Mouse (Mus musculus) forebrain, embryonic 14.5 days (tissue): ENCODE results near the gene Ppp1ca. TPM values are rescaled to one million over a fixed set of nuclear protein-coding genes. Genes with fewer than 3 reads are reported as not detected.
A peak's percentile ranks its signal among the peaks of the same experiment; 100 is the strongest.

Experiments
- ATAC-seq: fragments of 200-750 bp; cut with Nextera tagmentation; 2 replicates; pipeline ENCODE4 v1.8.0; 2017; ENCODE audit warnings: mild to moderate bottlenecking, moderate library complexity
- DNase-seq: peaks from one replicate; pipeline ENCODE4 v3.0.0-alpha.2; 2015; ENCODE audit warnings: low spot score
- H3K27ac ChIP-seq: fragments of 300-500 bp; sonication (generic); 2 replicates; pipeline ENCODE4 v1.5.1; 2014; ENCODE audit warnings: low read depth, mild to moderate bottlenecking, control low read depth, low read length, moderate library complexity
- H3K27me3 ChIP-seq: fragments of 300-500 bp; sonication (generic); replicated peaks from 2 replicates; pipeline ENCODE4 v1.6.1; 2014; ENCODE audit warnings: low read length, control low read depth, mixed read lengths; ENCODE audit not compliant: control insufficient read depth, insufficient read depth
- H3K36me3 ChIP-seq: fragments of 300-500 bp; sonication (generic); 2 replicates; pipeline ENCODE4 v1.6.1; 2014; ENCODE audit warnings: low read length, control low read depth; ENCODE audit not compliant: control insufficient read depth, insufficient read depth
- H3K4me1 ChIP-seq: fragments of 300-500 bp; sonication (generic); 2 replicates; pipeline ENCODE4 v1.6.1; 2014; ENCODE audit warnings: antibody characterized with exemption, low read length, control low read depth; ENCODE audit not compliant: control insufficient read depth, insufficient read depth
- H3K4me2 ChIP-seq: fragments of 300-500 bp; sonication (generic); 2 replicates; pipeline ENCODE4 v1.6.1; 2014; ENCODE audit warnings: mild to moderate bottlenecking, control low read depth, low read length
- H3K4me3 ChIP-seq: fragments of 300-500 bp; sonication (generic); 2 replicates; pipeline ENCODE4 v1.5.1; 2014; ENCODE audit warnings: low read depth, low read length, control low read depth
- H3K9ac ChIP-seq: fragments of 300-500 bp; sonication (generic); 2 replicates; pipeline ENCODE4 v1.6.1; 2014; ENCODE audit warnings: mild to moderate bottlenecking, low read length, control low read depth, moderate library complexity
- H3K9me3 ChIP-seq: fragments of 300-500 bp; sonication (generic); replicated peaks from 2 replicates; pipeline ENCODE4 v1.6.1; 2016; ENCODE audit warnings: low read length, control low read depth, mixed read lengths; ENCODE audit not compliant: control insufficient read depth
- WGBS: fragments of 180-500 bp; shearing (Covaris S2); extraction: QIAGEN DNeasy Blood & Tissue Kit; methylation state at CpG from one replicate; pipeline ENCODE4 v1.1.7; 2014; 5-methylcytosine and 5-hydroxymethylcytosine counted together
- polyA plus RNA-seq: library from polyadenylated mRNA; unstranded; fragments of >200 nt; fragmentation: Nextera tagmentation; extraction: Ambion mirVana; gene quantifications from 2 replicates; pipeline ENCODE4 v1.2.1, GENCODE M21; 2014

Gene Ppp1ca
- polyA plus RNA-seq, 1 experiment from 2014 or later: 689 TPM

GRCm38 (mm10) chr19:4190831-4191334, 982 bp upstream of the Ppp1ca start, which contains the start of gene Tbc1d10c:
Gene Tbc1d10c, minus strand, starts transcription at chr19:4191284.
- 71% methylated on average over 4 of the region's 4 CpGs for whole genome bisulfite sequencing
- H3K9me3 ChIP-seq: no peaks in the 10 kb centered on the region
- H3K27me3 ChIP-seq: no peaks in the 10 kb centered on the region
- peaks cover 8% of the 10 kb centered on the region for H3K4me1 ChIP-seq
- peak within 1 kb of the TSS; percentile 92 for H3K4me2 ChIP-seq
- ATAC-seq: no peak
- peaks cover 29% of the 10 kb centered on the region for H3K36me3 ChIP-seq
- peak within 1 kb of the TSS; percentile 99 for H3K4me3 ChIP-seq
- DNase-seq: no peak
- H3K27ac ChIP-seq: peak within 1 kb of the TSS; percentile 86
- peak within 1 kb of the TSS; percentile 93 for H3K9ac ChIP-seq

DNA sequence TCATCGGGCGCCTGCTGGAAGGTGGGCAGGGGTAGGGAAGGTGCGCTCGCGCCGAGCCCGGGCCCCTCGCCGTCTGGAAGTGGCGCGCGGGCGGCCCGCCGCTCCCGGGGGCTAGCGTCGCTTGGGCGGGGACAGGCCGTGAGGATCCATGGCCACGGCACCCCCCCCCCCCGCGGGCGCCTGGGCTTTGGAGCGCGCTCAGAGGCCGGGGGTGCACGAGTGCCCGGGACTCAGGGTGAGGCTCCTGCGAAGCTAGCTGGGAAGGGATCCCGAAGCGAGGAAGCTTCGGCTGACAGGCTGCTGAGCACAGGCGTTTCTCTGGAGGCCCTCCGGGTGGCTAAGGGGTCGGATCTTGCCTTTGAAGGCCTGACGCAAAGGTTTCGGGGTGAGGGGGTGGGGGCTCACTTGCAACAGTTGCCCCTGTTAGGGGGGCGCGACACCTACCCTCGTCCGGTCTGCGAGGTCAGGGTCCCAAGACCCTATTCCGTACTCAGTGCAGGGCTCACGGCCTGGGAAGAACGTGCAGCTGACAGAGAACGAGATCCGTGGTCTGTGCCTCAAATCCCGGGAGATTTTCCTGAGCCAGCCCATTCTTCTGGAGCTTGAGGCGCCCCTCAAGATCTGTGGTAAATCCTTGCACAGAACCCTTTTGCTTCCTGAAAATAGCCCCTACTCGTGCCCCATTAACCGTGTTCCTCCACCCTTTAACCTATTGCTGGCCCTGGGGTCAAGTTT, 553 bp downstream of the Ppp1ca start:
- peaks cover 44% of the 10 kb centered on the region for H3K36me3 ChIP-seq
- ATAC-seq: 0 out of 2 replicates have a peak, but pooled peaks have one; percentile 6
- H3K27ac ChIP-seq: peak overlapping the region; percentile 86
- H3K9ac ChIP-seq: peak overlapping the region; percentile 93
- H3K4me3 ChIP-seq: peak overlapping the region; percentile 99
- H3K4me1 ChIP-seq: peaks cover 8% of the 10 kb centered on the region
- H3K27me3 ChIP-seq: no peaks in the 10 kb centered on the region
- H3K9me3 ChIP-seq: no peaks in the 10 kb centered on the region
- peak; percentile 48 for DNase-seq
- under 1% methylated on average over 44 of the region's 52 CpGs for WGBS
- H3K4me2 ChIP-seq: peak overlapping the region; percentile 92

DNA sequence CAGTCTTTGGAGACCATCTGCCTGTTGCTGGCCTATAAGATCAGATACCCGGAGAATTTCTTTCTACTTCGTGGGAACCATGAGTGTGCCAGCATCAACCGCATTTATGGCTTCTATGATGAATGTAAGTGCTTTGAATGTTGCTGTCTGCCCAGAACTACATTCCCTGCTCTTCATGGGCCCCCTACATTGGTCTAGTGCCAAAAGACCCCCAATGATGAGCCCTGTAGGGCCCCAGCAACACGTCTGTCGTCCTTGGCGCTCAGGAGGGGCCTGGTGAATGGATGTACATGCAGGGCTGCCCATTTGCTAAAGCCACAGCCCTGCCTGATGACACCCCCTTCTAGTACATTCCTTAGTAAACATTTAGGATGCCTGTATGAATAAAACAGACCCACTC, 1.3 kb downstream of the Ppp1ca start:
- Histone ChIP-seq H3K4me2 (peak overlapping the region; percentile 92), H3K9ac (peak overlapping the region; percentile 93), H3K4me1 (peaks cover 8% of the 10 kb centered on the region), H3K36me3 (peaks cover 49% of the 10 kb centered on the region), H3K9me3 (no peaks in the 10 kb centered on the region), H3K4me3 (peak overlapping the region; percentile 99), H3K27ac (no peak overlapping the region), H3K27me3 (no peaks in the 10 kb centered on the region)
- WGBS: 64% methylated on average over 6 of the region's 6 CpGs
- ATAC-seq (no peak), DNase-seq (no peak)

- no peak for ATAC-seq
- Histone ChIP-seq H3K9ac (no peak overlapping the region), H3K9me3 (no peaks in the 10 kb centered on the region), H3K36me3 (peaks cover 59% of the 10 kb centered on the region), H3K4me1 (peaks cover 8% of the 10 kb centered on the region), H3K27ac (no peak overlapping the region), H3K4me2 (no peak overlapping the region), H3K4me3 (no peak overlapping the region), H3K27me3 (no peaks in the 10 kb centered on the region)
- WGBS: 90% methylated on average over 8 of the region's 8 CpGs
- DNase-seq: no peak
Measured at GRCm38 (mm10) chr19:4194021-4194724, 2.3 kb downstream of the Ppp1ca start.

DNA sequence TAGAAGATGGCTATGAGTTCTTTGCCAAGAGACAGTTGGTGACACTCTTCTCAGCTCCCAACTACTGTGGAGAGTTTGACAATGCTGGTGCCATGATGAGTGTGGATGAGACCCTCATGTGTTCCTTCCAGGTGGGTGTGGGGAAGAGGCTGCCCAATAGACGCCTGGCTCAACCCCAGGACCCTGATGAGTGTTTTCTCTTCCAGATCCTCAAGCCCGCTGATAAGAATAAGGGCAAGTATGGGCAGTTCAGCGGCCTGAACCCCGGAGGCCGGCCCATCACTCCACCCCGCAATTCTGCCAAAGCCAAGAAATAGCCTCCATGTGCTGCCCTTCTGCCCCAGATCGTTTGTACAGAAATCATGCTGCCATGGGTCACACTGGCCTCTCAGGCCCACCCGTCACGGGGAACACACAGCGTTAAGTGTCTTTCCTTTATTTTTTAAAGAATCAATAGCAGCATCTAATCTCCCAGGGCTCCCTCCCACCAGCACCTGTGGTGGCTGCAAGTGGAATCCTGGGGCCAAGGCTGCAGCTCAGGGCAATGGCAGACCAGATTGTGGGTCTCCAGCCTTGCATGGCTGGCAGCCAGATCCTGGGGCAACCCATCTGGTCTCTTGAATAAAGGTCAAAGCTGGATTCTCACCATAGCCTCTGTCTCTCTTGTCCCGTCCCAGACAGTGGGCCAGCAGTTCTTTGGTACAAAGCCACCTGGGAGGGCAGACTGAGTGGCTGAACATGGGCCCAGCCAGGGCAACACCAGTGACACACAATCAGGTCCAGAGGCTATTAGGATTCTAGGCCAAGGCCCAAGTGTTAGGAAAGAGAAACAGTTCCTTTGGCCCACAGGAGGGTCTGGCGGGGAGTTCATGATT, 3.1 kb downstream of the Ppp1ca start:
- WGBS: 72% methylated on average over 12 of the region's 12 CpGs
- ATAC-seq: no peak
- H3K9ac ChIP-seq: no peak overlapping the region
- DNase-seq: no peak
- no peaks in the 10 kb centered on the region for H3K9me3 ChIP-seq
- no peaks in the 10 kb centered on the region for H3K27me3 ChIP-seq
- no peak overlapping the region for H3K27ac ChIP-seq
- H3K4me3 ChIP-seq: no peak overlapping the region
- H3K4me1 ChIP-seq: peaks cover 8% of the 10 kb centered on the region
- H3K36me3 ChIP-seq: peaks cover 65% of the 10 kb centered on the region
- no peak overlapping the region for H3K4me2 ChIP-seq

GRCm38 (mm10) chr19:4196048-4196447, 4.2 kb downstream of the Ppp1ca start:
- H3K4me1 ChIP-seq: peaks cover 18% of the 10 kb centered on the region
- ATAC-seq: no peak
- H3K4me2 ChIP-seq: no peak overlapping the region
- H3K27ac ChIP-seq: no peak overlapping the region
- H3K36me3 ChIP-seq: peaks cover 65% of the 10 kb centered on the region
- H3K9me3 ChIP-seq: no peaks in the 10 kb centered on the region
- no peak for DNase-seq
- no peaks in the 10 kb centered on the region for H3K27me3 ChIP-seq
- 66% methylated on average over 2 of the region's 2 CpGs for WGBS
- H3K9ac ChIP-seq: no peak overlapping the region
- H3K4me3 ChIP-seq: no peak overlapping the region

DNA sequence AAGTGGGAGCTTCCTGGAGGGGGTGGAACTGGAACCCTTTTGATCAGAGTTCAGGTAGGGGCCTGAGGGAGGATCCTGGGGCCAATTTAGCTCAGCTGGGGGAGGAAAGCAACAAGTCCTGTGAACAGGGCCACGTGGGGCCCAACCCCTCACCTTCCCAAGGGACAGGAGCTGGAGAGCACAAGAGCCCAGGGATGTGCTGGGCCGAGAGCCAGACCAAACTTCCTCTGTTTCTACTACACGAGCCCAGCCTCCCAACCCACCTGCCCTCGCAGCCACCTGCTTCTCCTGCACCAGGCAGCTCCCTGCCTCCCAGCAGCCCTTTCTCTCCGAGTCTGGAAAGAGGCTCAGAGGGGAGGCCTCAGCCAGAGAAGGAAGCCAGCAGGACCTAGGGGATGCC, 4.7 kb downstream of the Ppp1ca start:
- ATAC-seq (no peak), DNase-seq (no peak)
- H3K27ac ChIP-seq: no peak overlapping the region
- H3K4me2 ChIP-seq: no peak overlapping the region
- no peaks in the 10 kb centered on the region for H3K27me3 ChIP-seq
- no peaks in the 10 kb centered on the region for H3K9me3 ChIP-seq
- peaks cover 65% of the 10 kb centered on the region for H3K36me3 ChIP-seq
- peaks cover 18% of the 10 kb centered on the region for H3K4me1 ChIP-seq
- no peak overlapping the region for H3K4me3 ChIP-seq
- 51% methylated on average over 5 of the region's 5 CpGs for WGBS
- H3K9ac ChIP-seq: no peak overlapping the region

DNA sequence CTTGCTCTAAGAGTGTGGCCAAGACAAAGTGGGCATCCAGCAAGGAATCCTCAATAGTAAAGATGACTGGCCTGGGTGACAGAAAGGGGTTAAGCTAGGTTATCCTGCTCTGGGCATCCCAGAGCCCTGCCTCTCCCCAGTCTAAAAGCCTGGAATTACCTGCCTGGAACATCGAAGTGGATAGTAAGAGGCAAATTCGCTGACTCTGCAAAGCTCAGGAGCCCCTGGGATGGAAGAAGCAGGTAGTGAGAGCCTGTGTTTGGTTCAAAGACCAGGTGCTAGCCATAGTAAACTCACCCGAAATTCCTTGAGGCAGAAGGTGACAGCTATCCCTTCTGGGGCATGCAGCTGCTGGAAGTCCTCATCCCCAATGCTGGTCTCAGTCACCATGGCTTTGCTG, 5.3 kb downstream of the Ppp1ca start:
- H3K4me3 ChIP-seq: no peak overlapping the region
- peaks cover 65% of the 10 kb centered on the region for H3K36me3 ChIP-seq
- H3K4me1 ChIP-seq: peaks cover 23% of the 10 kb centered on the region
- no peak overlapping the region for H3K27ac ChIP-seq
- H3K27me3 ChIP-seq: no peaks in the 10 kb centered on the region
- H3K9ac ChIP-seq: no peak overlapping the region
- DNase-seq: no peak
- H3K4me2 ChIP-seq: no peak overlapping the region
- H3K9me3 ChIP-seq: no peaks in the 10 kb centered on the region
- WGBS: 80% methylated on average over 3 of the region's 3 CpGs
- ATAC-seq: no peak
